Mouse (Mus musculus) forelimb bud, embryonic 11.5 days (tissue): ENCODE data around the gene Atxn7l1.

Experiments
- DNase-seq: peaks from one replicate; pipeline ENCODE4 v3.0.0-alpha.2; 2012; ENCODE audit warnings: low read depth, low spot score

Atxn7l1 gene

DNA sequence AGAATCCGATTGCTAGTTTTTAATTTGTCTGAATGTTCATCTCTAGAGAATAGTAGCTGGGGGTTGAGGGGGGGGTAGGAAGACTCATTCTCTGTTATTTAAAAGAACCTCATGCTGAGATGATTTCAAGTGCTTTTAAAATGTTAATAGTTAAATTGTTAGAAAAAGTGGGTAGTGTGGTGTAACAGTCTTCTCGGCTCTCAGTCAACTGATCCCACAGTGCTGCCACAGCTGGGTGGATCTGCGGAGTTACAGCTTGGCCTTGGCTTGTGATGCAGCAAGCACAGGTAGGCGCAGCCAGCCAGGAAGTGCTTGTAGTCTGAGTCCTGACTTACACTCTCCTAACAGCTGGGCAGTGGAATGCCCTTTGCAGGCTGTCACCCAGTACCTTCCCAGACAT lies 125.7 kb downstream of the Atxn7l1 start:
- DNase-seq, result no peak

DNA sequence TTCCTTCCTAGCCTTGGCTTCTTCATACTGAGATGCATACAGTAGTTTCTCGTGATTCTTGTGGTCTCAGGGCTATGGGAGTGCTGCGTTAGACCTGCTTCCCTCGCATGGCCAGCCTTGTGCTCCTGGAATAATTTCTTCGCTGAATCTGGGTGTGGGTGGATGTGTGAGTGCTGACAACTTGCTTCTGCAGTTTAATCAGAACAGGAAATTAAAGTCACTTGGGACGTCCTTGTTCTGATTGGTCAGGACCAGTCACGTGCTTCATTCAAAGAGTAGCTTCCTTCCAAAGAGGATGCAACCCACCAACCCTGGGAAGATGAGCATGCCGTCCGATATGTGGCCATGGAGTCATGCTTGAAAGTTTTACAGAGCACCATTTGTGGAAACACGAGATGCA lies 126.2 kb downstream of the Atxn7l1 start:
- peak; percentile 30 for DNase-seq

DNA sequence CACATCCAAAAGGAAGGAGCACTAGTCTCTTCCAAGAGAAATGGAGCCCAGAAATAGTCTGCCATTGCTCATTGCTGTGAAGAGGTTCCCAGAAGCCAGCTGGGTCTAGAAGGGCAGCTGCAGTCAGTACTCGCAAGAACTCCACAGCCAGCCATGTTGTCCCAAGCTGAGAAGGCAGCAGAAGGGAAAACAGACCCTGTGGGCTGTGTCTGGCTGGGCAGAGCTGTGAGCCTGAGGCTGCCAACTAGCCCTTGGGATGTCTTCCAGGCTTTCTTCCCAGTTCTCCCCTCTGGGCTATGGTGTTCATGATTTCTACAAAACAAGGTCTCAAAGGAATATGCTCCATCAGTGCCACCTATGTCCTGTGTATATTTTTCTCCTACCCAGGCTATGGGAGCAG lies 128.5 kb downstream of the Atxn7l1 start:
- no peak for DNase-seq

DNA sequence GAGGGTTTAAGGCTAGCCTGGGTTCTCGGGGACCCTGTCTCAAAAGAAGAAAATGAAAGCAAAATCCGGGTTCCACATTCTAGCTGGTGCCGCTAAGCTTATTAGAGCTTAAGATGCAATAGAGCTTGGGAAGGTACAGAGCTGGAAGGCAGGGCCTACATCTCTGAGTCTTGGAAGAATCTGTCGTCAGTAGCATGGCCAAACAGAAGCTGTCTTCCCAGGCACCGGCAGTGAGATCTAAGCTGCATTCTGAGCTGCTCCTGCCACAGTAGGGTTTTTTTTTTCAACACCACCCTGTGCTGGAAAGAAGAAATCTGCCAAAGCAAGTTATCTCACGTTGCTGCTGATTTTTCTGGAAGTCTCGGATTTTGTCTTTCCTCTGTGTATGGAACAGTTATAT lies 129.9 kb downstream of the Atxn7l1 start:
- DNase-seq, result no peak

DNA sequence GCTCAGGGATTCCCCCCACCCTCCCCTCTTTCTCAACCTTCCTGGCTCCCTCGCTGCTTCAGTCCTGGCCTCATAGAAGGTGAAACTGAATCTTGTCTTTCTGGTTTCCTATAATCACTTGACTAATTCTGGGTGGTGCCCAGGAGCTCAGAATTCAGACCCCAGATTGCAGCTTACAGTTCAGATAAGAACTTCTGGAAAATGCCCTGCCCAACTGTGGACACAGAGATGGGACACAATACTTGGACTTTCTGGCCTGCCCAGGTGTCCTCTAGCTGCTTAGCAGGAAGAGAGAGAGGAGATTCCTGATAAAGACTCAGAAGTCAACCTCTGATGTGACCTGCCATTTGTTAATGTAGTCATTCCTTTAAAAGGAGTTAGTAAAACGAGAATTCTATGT lies 131.7 kb downstream of the Atxn7l1 start:
- no peak for DNase-seq

DNA sequence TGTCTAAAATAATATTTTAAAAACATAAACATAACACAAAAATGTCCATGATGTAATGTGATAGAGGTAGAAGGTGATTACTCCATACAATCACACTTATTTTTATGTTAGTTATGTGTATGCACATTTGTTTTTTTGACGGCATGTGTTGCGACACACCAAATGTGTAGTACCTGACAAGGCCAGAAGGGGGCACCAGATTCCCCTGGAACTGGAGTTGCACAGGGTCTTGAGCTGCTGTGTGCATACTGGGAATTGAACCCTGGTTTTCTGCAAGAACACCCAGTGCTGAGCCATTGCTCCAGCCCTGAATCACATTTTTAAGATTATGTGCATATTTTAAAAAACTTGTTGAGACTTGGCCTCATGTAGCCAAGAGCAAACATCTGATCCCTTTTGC lies 133.3 kb downstream of the Atxn7l1 start:
- peak; percentile 67 for DNase-seq

DNA sequence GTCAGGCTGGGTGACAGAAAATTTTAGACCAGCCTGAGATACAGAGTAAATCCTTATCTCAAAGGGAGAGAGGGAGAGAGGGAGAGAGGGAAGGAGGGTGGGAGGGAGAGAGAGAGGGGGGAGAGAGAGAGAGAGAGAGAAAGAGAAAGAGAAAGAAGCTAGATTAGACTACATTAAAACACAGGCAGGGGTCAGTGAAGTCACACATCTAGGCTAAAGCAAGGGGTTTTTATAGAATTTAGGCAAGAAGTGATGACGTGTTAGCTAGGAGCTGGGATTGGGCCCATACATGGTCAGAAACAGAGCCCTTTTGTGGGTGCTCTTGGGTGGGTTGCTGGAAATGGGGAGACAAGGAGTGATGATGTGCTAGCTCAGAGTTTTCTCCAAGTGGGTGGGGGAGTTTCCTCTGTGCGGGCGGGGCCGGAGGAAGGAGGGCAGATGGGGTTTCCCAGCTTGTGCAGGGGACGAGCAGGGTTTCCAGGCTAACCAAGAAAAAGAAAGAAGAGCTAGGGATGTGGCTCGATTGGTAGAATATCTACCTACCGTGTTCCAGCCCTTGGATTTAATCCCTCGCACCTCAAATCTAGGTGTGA lies 136.9 kb downstream of the Atxn7l1 start:
- DNase-seq, result no peak

DNA sequence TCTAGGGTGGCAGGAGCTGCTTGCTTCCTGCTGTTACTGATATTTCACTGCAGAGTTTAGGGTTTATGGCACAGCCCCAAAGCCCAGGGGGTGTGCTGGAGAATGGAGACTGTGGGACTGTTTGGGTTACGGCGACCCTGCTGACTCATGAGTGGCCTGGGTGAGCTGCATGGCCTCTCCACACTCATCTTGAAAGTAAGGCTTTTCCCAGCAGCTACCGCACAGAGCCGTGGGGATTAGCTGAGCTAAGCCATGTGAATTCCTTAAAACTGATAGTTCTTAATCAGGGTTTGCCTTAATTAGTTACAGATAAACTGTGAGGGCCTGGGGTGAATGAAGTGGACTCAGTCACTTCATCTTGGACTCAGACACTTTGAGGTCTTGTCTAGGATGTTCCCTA lies 137.9 kb downstream of the Atxn7l1 start:
- no peak for DNase-seq

DNA sequence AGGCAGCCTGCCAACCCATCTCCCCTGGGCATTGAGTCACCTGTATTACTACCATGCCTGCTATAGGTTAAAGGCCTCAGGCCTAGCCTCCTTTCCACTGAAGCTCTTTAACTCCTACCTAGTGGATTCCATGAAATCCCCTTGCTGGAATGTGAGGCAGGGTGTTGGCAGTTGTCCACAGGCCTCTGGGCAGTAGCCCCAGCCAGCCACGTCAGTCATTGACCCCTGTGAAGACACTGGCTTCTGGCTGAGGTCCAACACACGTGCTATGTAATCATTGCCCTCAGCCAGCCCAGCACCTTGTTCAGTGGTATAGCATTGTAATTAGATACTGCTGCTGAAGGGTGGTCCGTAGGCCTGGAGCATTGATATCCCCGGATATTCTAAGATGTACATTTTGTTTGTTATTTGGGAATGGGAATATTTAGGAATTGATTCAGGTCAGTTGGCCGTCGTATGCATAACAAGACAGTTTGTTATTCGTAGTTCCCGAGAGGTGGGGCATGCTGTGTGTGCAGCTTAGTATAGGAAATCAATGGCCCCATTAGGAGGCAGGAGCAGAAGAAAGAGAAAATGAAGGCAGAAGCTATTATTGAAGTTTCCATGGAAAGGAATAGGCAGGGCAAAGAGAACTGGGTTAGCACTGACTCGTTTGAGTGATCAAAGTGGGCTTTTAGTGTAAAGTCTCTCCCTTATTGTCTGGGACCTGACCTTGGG lies 138.6 kb downstream of the Atxn7l1 start:
- no peak for DNase-seq

DNA sequence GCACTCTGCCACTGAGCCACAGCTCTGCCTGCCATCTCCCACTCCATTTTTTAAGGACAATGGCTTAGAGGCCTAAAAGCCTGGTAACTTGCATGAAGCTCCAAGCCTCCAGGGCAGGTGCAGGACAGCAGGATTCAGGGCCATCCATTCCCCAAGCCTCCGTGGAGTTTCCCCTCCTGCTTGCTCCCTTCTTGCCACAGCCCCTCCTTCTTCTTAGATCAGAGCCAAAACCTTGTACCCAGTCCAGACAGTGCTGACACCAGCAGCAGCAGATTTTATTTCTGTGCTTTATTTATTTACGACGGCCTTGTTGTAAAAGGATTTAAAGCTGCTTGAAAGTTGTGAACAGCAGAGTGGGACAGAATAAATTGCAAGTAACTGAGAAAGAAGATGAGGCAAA lies 140.2 kb downstream of the Atxn7l1 start:
- no peak for DNase-seq

DNA sequence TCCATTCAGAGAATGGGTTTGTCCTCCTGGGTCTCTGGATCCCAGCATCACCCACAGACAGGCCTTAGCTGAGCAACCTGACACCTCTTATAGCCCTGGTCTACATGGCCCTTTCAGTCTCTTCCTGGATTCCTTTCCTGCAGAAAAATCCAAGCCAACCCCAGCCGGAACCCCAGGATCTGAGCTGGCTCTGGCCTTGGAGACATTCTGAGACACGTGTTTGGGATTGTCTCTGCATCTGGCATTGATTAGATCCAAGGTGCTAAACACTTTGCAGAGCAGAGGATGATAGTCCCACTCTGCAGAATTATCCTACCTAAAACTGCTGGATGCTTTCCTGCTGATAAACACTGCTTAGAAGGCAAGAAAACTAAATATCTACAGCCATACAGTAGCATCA lies 141.3 kb downstream of the Atxn7l1 start:
- DNase-seq, result no peak

DNA sequence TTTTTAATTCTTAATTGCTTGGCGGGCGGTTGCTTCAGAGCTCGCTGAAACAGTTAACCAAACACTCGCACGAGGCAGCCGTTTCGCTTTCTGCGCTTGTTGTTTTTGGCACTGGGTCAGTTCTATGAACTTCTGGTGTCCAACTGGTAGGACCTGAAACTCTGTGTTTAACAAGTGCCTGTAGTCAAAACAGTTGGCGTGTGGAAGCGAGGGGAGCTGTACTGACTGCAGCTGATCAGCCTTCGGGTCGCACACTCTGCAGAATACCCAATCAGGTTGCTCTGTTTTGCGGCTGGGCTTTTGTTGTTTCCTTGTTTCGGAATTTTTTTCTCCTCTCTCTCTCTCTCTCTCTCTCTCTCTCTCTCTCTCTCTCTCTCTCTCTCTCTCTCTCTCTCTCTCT lies 154.6 kb downstream of the Atxn7l1 start:
- DNase-seq, result peak; percentile 62

DNA sequence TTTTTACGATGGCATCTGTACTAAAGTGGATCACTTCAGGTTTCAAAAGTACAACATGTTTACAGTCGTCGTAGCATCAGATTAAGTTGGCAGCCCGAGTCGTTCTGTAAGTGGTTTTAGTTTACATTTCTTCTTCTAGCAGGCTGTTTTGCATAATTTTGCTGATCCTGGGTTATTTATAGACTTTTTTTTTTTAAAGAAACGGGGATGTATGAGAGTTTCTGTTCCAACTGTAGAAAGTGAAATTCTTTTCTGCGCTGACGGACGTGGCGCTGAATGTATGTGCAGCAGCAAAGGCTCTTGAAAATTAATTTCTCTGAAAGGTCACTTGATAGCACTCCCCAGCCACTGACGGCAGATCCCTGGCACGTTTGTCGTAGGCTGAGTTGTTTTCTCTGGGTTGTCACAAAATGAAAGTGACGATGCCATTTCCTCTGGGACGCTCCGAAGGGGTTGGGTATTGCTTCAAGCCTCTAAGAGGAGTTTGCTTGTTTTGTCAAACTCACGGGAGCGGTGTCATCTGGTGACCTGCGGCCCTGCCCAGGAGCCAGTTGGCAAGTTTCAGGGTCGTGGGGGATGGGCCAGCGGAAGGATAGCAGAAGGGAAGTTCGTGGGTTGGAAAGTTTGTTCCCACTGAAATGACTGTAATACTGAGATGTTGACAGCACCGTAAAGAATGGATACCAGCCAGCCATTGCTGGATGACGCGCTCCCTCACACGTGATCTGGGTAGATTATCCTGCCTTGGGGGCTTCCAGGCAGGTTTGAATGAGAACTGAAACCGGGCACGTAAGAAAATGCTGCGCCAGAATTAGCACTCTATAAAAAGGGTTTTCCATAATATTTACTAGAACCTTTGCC lies 155.3 kb downstream of the Atxn7l1 start:
- DNase-seq, result peak; percentile 20

DNA sequence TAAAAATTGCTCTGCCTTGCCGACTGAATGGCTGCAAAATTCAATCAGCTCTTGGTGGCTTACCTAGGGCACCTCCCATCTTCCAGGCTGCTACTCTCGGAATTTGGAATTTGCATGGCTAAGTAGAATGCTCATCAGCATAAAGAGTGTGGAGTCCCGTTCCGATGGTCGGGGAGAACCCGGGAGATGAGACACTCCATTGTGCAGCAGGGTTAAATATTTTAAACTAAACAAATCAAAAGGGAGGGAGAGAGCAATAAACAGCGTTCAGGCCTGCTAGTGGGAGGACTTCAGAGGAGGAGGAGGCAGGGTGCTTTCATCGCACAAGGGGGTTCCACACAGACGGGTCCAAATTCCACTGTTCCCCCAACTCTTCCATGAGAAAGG lies 155.9 kb downstream of the Atxn7l1 start:
- DNase-seq, result no peak

DNA sequence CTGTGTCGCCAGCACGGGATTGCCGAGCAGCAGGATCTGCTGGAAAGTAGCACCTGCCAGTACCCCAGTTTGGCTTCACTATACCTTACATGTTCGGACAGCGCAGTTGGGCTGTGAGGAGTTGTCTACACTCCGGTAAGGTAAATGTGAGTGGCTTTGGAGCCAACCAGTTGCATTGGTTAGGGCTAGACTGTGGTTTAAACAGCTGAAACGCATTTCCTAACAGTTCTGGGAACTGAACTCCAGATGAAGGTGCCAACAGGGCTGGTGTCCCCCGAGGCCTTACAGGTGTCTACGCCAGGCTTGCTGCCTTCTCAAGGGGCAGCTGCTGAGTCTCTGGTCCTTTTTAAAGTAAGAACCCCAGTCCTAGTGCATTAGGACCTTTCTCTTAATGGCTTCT lies 157.6 kb downstream of the Atxn7l1 start:
- no peak for DNase-seq

DNA sequence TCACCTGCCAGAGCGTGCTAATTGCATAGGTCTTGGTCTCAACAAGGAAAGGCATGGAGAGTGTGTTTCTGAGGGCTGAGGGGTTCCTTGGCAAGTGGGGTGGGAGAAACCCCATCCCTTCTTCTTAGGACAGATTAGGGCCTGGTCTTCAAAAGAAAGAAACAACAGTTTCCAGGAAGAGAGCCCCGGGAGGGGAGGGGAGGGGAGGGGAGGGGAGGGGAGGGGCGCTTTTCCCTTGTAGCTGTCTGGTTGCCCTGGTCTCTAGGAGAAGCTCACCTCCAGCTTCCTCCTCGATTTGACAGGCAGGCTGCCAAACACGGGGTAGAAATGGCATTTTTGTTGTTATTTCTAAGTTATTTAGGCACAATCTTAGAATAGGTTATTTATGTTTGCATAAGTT lies 159.0 kb downstream of the Atxn7l1 start:
- no peak for DNase-seq

DNA sequence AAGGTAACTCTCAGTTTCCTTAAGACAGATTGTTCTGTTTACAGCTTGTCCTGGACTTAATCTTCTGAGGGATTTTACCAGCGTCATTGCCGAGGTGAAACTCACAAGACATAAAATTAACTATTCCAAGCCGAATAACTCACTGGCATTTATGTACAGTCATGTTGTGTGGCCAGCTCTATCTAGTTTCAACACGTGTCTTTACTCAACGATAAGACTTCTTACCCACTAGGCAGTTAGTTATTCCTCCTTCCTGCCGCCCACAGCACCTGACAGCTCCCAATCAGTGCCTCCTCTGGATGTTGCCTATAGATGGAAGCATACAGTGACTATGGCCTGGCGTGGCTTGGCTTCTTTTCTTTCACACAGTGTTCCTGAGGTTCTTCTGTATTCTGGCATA lies 161.2 kb downstream of the Atxn7l1 start:
- no peak for DNase-seq

DNA sequence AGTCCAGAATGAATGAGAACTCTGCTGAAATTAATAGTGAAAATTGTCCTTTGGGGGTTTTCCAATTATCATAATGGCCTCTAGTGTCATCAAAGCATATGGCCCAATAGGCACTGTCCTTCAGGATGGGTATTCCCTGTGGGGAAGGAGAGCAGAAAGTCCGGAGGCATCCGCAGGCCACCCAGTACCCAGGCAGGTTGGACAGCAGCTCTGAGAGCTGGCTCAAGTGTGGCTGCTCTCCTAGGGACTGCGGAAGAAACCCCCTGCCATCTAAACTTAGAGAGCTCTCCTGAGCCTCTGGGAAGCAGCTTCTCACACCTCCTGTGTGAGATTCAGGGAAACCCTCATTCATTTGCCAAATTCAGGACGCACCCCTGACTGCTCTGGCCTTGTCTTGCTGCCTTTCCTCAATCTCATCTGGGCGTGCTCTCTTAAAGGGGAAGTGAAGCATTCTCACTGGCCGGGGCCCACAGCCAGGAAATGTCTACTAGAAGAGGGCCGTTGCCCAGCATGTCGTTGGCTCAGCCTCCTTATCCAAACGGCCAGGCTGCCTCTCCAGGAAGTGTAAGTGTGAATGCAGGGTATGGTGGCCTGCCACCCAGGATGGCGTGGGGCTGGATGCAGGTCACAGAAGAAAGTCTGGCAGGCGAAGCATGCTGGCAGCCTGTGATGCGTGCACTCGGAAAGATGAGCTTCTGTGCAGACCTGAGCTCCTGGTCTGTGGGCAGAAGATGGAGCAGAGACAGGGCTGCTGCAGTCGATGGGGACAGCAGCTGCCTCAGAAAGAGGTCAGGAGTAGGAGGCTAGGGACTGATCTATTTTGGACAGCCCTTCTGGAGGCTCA lies 166.6 kb downstream of the Atxn7l1 start:
- no peak for DNase-seq

DNA sequence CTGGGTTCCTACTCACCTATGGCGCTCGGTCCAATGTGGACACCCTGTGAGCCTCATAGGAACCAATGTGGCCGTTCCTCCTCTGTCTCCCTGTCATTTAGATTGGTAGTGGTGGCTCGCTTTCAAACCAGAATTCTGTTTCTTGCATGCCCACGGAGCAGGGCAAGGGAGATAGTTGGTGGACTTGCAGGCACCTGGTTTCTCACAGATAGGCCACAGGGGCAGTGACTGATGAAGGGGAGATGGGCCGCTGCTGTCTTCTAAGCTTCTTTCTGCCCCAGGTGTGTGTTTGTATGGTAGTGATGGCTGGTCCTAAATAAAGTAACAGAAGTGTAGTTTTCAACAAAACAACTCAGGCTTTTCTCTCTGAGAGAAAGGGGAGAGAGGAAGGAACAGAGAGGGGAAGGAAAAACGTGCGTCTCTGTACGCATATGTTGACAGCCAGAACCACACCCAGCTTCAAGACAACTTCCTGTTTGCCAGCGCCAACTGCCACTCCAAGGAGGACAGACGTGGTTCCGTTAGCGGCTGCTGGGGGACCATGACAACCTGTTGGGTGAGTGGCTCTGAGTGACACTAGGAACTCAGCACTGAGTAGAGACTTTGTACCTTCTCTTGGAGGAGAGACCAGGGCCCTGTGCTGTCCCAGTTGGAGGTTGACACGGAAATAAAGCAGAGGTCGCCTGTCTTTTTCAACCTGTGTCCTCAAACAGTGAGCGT lies 167.6 kb downstream of the Atxn7l1 start:
- no peak for DNase-seq

DNA sequence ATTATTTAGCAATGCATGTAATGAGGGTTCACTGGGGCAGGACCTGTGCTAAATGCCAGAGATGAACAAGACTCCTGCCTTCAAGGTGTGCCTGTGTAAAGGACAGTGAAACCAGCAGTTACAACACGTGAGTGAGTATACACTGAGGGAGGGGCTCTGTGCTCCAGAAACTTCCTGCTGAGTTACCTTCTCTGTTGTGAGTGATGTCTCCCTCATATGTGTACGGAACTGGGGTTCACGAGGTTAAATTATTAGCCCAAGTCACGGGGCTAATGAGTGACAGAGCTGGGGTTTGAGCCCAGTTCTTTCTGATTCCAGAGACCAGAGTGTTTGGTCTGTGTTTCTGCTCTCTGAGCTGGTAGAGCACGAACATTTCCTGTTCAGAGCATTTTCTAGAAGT lies 168.3 kb downstream of the Atxn7l1 start:
- DNase-seq, result no peak

DNA sequence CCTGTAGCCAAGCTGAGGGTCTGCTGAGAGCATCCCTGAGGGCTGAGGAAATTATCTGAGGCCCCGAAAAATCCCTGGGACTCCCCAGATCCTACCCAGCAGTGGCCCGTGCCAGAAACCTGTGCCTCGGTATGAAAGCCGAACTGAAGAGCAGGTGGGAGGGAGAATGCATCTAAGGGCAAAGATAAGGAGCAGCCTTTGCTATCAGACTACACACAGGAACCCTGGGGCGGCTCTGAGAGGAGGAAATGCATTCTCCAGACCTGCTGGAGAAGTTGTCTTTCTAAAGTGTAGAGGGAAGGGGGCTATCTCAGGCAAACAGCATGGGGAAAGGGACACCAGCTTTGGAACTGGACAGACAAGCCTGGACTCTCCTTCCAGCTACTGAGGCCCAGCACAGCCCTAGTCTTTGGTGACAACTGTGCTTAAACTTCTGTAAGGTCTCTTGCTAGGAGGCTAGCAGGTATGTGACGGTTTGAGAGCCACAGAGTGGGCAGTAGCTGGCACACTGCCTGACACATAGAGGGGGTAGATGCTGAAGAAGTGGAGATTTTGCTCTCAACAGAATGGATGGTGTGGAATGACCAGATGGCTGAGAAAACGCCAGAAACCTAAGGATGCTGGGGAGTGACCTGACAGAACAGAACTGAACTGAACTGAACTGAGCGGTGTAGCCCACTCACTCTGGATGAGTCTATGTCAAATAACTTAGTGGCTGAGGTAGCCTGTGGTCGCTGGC lies 170.5 kb downstream of the Atxn7l1 start:
- no peak for DNase-seq
